Mouse (Mus musculus): ENCODE measurements at regions not wholly inside any gene's neighbourhood (a gene's known extent, or its start where the extent isn't known, plus 50 kb on each side); places are given as distances from the start of the nearest gene placed in this dataset.

DNA sequence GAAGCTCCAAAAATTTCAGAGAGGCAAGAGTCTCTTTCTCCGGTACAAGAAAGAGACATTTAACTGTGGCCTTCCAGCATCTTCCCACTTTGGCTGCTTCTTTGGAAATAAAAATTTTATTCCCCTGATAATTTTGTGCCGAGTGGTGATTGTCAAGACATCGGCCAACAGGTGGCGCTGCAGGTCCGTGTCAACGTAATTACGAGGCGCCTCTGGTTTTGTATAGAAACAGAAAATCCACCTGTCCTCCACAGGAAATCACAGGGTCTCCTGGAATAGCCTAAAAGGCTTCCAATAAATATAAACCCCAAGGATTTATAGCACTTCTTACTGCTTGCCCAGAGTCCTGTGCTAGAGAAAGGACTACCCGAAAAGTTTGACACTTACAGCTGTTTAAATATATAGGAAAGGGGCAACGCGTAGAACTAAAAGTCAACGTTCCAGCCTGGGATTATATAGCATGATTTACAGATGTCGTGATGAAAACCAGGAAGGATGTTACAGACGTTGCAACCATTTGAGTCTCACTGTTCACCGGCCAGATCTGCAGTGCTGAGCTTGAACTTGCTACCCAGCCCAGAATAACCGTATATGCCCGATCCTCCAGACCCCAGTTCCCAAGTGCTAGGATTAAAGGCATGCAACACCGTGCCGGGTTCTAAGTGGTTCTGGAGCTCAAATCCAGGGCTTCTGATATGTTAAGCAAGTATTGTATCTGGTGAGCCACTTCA is 251.3 kb upstream of the Tgfbr2 start:
- in situ Hi-C loops (cut with MseI, MboI), result loop anchor here in 1 of 2 experiments (10.0 kb wide), 1 partner anchor 128 kb away; no protein-coding TSS in a partner anchor

GRCm38 (mm10) chr9:116425400-116425799 is 250.2 kb upstream of the Tgfbr2 start:
- in situ Hi-C loops (cut with MseI, MboI), result loop anchor here in 1 of 2 experiments (10.0 kb wide), 1 partner anchor 129 kb away; no protein-coding TSS in a partner anchor

DNA sequence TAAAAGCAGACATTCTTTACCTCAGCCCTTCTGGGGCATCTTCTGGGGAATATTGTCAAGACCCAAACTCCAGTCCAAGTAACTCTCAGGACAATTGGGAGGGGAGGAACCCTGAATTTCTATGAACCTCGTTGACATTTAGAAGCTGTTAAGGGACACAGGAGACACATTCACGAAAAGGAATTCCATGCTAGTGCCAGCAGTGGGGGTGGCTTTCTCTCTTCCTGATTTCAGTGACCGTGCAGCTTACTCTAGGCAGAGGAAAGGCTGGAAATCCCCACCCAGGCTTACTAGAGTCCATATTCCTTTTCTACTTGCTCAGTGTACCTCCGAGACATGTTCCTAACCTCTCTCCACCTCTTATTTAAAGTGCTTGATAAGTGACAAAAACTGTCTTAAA is 239.9 kb upstream of the Tgfbr2 start:
- in situ Hi-C loops (cut with MseI, MboI), result no loop called here

- in situ Hi-C loops (cut with MseI, MboI), result no loop called here
Measured at GRCm38 (mm10) chr9:116411067-116411466, 235.9 kb upstream of the Tgfbr2 start.

DNA sequence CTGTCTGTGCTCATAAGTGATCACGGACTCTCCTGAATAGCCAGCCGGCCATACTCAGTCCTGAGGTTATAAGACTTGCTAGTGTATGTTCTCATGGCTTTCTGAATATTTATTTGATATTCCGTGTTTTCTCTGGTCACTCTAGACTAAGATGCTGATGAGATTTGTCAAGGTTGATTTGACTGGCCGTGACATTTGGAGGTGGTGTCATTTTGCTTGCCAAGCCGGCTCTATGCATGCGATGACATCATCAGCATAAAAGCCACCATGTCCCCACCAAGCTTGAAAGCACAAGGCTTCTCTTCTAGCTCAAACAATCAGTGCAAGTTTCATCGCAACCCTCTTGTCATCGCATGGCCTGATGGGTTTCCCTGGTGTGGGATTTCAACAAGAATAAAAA is 235.3 kb upstream of the Tgfbr2 start:
- in situ Hi-C loops (cut with MseI, MboI), result no loop called here

DNA sequence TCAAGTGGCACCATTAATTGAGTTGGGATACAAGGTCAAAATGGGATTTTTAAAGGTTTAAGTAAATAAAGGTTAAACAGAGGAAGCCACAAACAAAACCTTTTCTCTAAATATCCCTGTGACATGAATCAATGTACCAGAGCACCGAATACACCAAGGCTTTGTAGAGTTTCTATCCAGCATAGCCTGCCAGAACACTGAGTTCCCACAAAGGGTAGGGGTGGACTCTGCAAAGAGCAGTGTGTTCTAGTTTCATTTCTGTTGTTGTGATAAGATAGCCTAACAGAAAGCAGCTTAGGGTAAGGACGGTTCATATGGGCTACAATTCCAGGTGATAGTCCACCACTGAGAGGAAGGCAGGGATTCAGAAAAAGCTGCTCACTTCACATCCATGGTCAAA is 233.0 kb upstream of the Tgfbr2 start:
- in situ Hi-C loops (cut with MseI, MboI), result no loop called here

DNA sequence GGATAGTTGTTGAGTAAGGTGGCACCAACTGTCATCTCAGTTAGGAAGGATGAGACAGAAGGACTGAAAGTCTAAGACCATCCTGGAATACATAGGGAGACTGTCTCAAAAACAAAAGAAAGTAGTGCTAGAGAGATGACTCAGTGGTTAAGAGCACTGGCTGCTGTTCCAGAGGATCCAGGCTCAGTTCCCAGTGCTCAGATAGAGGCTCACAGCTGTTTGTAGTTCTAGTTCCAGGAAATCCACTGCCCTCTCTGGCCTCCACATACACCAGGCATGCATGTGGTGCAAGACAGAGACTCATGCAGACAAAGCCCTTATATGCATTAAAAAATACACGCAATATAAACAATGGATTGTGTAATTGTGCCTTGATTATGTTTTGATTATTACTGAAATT is 229.9 kb upstream of the Tgfbr2 start:
- in situ Hi-C loops (cut with MseI, MboI), result no loop called here

DNA sequence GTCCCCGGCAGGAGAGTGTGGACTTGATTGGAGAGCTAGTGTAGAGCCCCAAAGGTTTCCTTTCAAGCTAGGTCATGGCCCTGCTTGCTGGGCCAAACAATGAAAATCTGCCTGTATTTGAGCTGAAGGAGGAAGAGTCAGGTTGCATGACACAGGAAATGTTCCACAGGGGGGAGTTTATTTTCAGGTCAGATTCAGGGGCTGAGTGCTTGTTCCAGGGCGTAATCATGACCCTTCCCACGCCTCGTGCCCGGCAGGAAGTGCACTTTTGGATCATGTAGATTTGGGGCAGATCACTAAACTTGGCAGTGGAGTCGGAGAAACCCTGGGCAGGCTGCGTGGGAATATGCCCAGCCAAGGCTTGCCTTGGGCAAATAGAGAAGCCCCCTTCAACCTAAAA is 226.7 kb upstream of the Tgfbr2 start:
- in situ Hi-C loops (cut with MseI, MboI), result no loop called here

DNA sequence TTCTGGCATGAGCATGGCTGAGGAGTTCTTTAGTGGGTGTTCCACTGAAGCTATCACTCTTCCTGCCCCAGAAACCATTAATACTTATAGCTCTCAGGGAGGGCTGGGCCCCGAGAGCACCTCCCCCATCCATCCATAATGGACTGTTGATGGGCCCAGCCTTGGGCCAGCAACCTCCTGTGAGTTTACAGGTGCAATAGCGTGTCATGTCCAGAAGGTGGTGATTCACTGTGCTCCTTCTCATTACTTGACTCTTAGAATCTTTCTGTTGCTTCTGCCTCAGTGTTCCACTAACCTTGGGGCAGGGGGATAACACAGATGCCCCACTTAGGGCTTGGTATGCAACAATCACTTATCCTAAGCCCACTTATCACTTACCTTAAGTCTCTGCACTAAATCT is 225.1 kb upstream of the Tgfbr2 start:
- in situ Hi-C loops (cut with MseI, MboI), result no loop called here

GRCm38 (mm10) chr9:116399296-116399695 is 224.1 kb upstream of the Tgfbr2 start:
- in situ Hi-C loops (cut with MseI, MboI), result no loop called here

- in situ Hi-C loops (cut with MseI, MboI), result no loop called here
Measured at GRCm38 (mm10) chr9:116392258-116392657, 217.1 kb upstream of the Tgfbr2 start.

- in situ Hi-C loops (cut with MseI, MboI), result no loop called here
Measured at GRCm38 (mm10) chr9:116389781-116390180, 214.6 kb upstream of the Tgfbr2 start.

- in situ Hi-C loops (cut with MseI, MboI), result no loop called here
Measured at GRCm38 (mm10) chr9:116388863-116389262, 213.7 kb upstream of the Tgfbr2 start.

DNA sequence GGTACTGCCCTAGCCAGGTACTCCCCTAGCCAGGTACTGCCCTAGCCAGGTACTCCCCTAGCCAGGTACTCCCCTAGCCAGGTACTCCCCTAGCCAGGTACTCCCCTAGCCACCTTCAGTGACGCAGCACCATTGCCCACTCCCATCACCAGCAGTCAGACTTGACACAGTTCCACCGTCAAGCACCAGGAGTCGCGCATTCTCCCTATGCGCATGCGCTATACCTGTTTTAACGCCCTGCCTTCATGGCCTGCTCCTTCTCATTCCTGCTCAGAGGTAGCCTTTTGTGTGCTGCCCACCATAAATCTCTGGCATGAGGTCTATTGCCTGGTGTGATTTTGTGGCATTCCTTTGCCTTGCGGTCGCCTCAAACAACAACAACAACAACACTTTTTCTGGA is 212.9 kb upstream of the Tgfbr2 start:
- in situ Hi-C loops (cut with MseI, MboI), result no loop called here

DNA sequence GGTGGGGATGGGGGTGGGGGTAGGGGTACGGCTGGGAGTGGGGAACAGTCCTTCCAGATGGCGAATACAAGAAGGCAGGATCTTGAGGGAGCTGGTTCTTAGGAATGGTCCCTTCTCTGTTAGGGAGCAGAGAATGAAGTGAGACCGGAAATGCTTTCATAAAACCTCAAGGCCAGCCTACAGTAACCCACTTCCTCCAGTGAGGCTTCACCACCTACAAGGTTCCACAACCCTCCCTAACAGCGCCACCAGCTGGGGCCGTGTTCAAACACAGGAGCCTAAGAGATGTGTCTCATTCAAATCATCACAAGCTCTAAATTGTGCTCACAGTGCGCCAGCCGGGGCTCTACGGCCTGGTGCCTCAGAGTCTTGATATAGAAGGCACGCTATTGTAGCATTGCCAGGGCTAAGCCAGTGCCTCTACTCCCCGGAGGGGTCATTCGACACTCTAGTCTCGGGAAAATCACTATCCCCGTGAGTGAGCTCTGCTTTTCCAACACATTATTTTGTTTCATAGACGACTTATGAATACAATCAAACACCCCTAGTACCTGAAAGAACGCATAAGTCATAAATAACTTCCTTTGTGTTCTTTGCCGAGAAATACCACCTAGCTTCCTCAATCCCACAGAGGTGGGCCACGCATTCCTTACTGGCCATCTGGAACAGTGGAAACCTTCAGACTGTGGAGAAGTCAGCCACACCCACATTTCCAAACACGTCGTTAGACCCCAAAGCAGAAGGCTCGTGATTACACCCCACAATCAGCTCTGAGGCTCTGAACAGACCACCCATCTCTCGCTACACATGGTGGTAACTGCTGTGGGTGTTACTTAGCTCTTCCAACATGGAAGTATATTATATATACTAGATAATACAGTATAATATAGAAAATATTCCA is 209.3 kb upstream of the Tgfbr2 start:
- in situ Hi-C loops (cut with MseI, MboI), result no loop called here

GRCm38 (mm10) chr9:116383411-116384101 is 208.4 kb upstream of the Tgfbr2 start:
- in situ Hi-C loops (cut with MseI, MboI), result no loop called here

DNA sequence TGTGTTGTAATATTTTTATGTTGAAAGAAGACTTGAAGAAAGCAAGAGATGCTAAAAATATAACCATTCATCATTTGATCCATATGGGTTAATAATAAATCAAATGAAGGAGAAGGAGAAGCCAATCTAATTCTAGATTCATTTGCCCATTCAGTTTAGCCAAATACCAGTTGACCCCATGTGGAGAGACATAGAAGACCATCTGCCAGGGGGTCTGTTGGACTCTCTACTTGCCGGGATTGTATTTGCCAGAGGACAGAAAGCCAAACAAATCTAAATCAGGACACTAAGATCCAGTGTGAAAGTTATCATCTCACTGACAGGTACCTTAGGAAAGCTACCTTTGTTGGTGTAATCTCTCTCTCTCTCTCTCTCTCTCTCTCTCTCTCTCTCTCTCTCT is 202.5 kb upstream of the Tgfbr2 start:
- in situ Hi-C loops (cut with MseI, MboI), result no loop called here

- in situ Hi-C loops (cut with MseI, MboI), result no loop called here
Measured at GRCm38 (mm10) chr9:116375658-116376357, 200.6 kb upstream of the Tgfbr2 start.

DNA sequence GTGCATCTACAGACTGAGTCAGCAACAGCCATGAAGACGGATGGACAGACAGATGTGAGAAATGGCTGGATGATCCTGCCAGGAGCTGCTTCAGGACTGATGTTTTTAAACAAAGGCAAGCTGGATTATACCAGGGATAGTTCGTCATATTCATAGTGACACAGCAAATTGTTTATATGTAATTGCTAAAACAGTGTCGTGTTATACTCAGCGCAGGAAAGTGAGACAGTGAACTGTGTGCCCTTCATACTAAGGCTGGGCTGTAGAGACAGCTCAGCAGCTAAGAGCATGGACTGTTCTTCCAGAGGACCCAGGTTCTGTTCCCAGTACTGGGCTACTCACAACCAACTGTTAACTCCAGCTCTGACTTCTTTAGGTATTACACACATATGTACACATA is 199.2 kb upstream of the Tgfbr2 start:
- in situ Hi-C loops (cut with MseI, MboI), result no loop called here

GRCm38 (mm10) chr9:116373396-116373795 is 198.2 kb upstream of the Tgfbr2 start:
- in situ Hi-C loops (cut with MseI, MboI), result no loop called here

DNA sequence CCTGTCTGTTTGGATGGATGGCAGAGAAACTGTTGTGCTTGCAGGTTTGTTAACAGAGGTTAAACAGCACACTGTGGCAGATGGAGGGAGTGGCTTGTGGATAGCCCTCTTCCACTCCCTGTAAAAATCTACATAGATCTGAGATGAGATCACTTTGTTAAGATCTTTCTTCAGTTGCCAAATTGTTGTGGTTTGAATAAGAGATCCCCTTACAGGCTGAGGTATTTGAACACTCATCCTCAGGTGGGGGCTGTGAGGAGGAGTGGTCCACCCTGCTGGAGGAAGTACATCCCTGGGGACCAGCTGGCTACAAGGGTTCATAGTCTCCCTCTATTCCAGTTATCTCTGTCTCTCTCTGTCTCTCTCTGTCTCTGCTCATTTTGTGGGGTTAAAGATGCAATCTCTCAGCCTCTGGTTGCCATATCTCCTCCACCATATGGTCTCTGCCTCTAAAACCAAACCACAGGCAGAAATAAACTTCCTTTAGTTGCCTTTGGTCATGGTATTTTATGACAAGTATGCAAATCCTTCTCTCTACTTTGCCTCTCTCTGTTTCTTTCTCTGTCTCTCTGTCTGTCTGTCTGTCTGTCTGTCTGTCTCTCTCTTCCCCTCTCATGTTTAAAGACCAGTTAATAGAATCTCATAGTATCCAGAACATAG is 194.0 kb upstream of the Tgfbr2 start:
- in situ Hi-C loops (cut with MseI, MboI), result no loop called here

Data from mouse trophoblast stem cell (cell line).